Mouse (Mus musculus) thymus, adult 2 months (tissue): Measurements from ENCODE around the gene Actl11. TPM values are rescaled to one million over a fixed set of nuclear protein-coding genes. Genes with fewer than 3 reads are reported as not detected.

Experiments
- DNase-seq: peaks from one replicate; pipeline ENCODE4 v3.0.0; 2021
- H3K27ac ChIP-seq: fragments of 200-500 bp; 2 replicates; pipeline ENCODE4 v1.5.1; 2012; ENCODE audit warnings: low read length, control low read depth; ENCODE audit not compliant: control insufficient read depth, insufficient read depth
- H3K27me3 ChIP-seq: fragments of 200-500 bp; 2 replicates; pipeline ENCODE4 v1.6.1; 2012; ENCODE audit warnings: mild to moderate bottlenecking, low read length, moderate library complexity, mixed read lengths; ENCODE audit not compliant: control insufficient read depth, insufficient read depth
- H3K36me3 ChIP-seq: fragments of 200-500 bp; 2 replicates; pipeline ENCODE4 v1.6.1; 2012; ENCODE audit warnings: mild to moderate bottlenecking, low read length, moderate library complexity; ENCODE audit not compliant: control insufficient read depth, insufficient read depth
- H3K4me1 ChIP-seq: fragments of 200-500 bp; replicated peaks from 2 replicates; pipeline ENCODE4 v1.6.1; 2012; ENCODE audit warnings: low read length; ENCODE audit not compliant: control insufficient read depth, insufficient read depth
- H3K4me3 ChIP-seq: fragments of 200-500 bp; 2 replicates; pipeline ENCODE4 v1.5.1; 2012; ENCODE audit warnings: mild to moderate bottlenecking, low read length, control low read depth, moderate library complexity; ENCODE audit not compliant: control insufficient read depth, insufficient read depth
- CTCF ChIP-seq: fragments of 200-500 bp; IDR thresholded peaks from 2 replicates; pipeline ENCODE4 v1.5.1; 2012; ENCODE audit warnings: mild to moderate bottlenecking, control low read depth, low read length, moderate library complexity, borderline replicate concordance; ENCODE audit not compliant: control insufficient read depth, poor library complexity, insufficient read depth; ENCODE audit errors: extremely low read depth
- POLR2A ChIP-seq: fragments of 200-500 bp; IDR thresholded peaks from 2 replicates; pipeline ENCODE4 v1.6.1; 2012; ENCODE audit warnings: mild to moderate bottlenecking, low read length, control low read depth, moderate library complexity; ENCODE audit not compliant: control insufficient read depth, poor library complexity, insufficient read depth; ENCODE audit errors: extremely low read depth
- WGBS: fragments of 180-500 bp; shearing (Covaris S2); methylation state at CpG from one replicate; pipeline ENCODE4 v1.1.7; 2018; 5-methylcytosine and 5-hydroxymethylcytosine counted together
- polyA plus RNA-seq: library from polyadenylated mRNA; depleted of rRNA; stranded (reverse); fragments of >200 nt; gene quantifications from 2 replicates; pipeline ENCODE4 v1.2.3, GENCODE M21; 2012

The Actl11 gene
- polyA plus RNA-seq, 1 experiment, result 0.11 TPM

DNA sequence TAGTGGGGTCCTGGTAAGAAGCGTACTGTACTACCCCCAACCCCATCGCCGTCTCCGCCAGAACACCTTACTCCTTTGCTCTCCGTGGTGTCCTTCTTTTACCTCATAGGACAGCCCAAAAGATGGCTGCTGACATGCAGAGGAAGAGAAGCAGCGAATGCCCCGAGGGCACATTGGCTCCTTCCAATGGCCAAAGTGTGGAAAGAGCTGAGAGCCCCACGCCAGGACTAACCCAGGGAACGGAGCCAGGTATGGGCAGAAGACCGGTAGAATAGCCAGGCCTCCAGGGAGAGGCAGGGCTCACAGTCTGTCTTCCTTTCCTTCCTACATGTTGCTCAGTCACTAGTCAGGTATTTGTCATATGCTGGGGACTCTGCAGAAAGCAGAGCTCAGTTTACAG lies 29.7 kb upstream of the Actl11 start:
- DNase-seq, result no peak
- Histone ChIP-seq H3K4me1 (no peaks in the 10 kb centered on the region), H3K4me3 (no peak overlapping the region), H3K36me3 (peaks cover 10% of the 10 kb centered on the region), H3K27ac (no peak overlapping the region), H3K27me3 (no peaks in the 10 kb centered on the region)
- 95% methylated on average over 10 of the region's 10 CpGs for WGBS
- TF ChIP-seq CTCF (no peak), POLR2A (no peak)

DNA sequence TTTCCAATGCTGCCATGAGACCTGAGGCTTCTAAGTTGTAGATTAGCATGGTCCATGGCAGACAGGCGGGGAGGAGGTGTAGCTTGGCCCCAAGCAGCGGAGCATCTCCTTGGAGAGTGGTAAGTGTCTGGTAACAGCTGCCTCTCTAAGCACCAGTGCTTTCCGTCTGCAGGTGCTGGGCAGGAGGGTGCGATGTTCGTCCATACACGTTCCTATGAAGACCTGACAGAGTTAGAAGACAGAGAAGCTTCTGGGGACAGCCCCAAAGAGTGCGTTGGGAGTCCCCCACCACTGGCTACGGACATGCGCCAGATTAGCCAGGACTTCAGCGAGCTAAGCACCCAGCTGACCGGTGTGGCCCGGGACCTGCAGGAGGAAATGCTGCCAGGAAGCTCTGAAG lies 28.4 kb upstream of the Actl11 start:
- no peak for TF ChIP-seq CTCF
- TF ChIP-seq POLR2A, result no peak
- H3K36me3 ChIP-seq, result peaks cover 10% of the 10 kb centered on the region
- WGBS, result 92% methylated on average over 12 of the region's 12 CpGs
- no peak overlapping the region for H3K27ac ChIP-seq
- no peaks in the 10 kb centered on the region for H3K27me3 ChIP-seq
- no peak overlapping the region for H3K4me3 ChIP-seq
- H3K4me1 ChIP-seq, result no peaks in the 10 kb centered on the region
- no peak for DNase-seq

DNA sequence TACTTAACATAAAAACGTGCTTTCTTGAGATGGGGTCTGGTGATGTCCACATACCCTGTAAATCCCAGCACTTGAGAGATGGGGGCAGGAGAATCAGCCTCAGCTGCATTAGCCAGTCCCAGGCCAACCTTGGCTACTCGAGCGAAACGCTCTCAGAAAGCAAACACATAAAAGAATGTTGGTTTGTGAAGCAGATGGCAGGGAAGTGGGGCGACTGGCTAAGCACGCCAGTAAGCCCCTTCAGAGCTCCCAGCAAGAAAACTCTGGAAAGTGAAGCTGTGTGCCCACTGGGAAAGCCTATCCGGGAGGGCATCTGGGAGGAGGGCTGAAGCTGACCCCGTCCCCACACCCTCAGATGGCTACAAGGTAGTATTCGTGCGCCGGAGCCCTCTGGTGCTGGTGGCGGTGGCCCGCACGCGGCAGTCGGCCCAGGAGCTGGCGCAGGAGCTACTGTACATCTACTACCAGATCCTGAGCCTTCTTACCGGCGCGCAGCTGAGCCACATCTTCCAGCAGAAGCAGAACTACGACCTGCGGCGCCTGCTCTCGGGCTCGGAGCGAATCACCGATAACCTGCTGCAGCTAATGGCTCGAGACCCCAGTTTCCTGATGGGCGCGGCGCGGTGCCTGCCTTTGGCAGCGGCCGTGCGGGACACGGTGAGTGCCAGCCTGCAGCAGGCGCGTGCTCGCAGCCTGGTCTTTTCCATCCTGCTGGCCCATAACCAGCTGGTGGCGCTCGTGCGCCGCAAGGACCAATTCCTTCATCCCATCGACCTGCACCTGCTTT lies 27.2 kb upstream of the Actl11 start:
- 70% methylated on average over 44 of the region's 44 CpGs for WGBS
- no peak overlapping the region for H3K4me3 ChIP-seq
- no peaks in the 10 kb centered on the region for H3K4me1 ChIP-seq
- no peak for TF ChIP-seq POLR2A
- TF ChIP-seq CTCF, result no peak
- peaks cover 10% of the 10 kb centered on the region for H3K36me3 ChIP-seq
- H3K27ac ChIP-seq, result no peak overlapping the region
- H3K27me3 ChIP-seq, result no peaks in the 10 kb centered on the region
- peak; percentile 45 for DNase-seq

DNA sequence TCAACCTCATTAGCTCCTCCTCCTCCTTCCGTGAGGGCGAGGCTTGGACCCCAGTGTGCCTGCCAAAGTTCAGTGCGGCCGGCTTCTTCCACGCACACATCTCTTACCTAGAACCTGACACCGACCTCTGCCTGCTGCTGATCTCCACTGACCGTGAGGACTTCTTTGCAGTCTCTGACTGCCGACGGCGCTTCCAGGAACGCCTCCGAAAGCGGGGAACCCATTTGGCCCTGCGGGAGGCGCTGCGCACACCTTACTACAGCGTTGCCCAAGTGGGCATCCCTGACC lies 26.7 kb upstream of the Actl11 start:
- DNase-seq, result no peak
- H3K36me3 ChIP-seq, result peaks cover 8% of the 10 kb centered on the region
- 83% methylated on average over 17 of the region's 17 CpGs for WGBS
- TF ChIP-seq CTCF, result no peak
- no peak for TF ChIP-seq POLR2A
- H3K27me3 ChIP-seq, result no peaks in the 10 kb centered on the region
- no peak overlapping the region for H3K4me3 ChIP-seq
- peaks cover 3% of the 10 kb centered on the region for H3K4me1 ChIP-seq
- no peak overlapping the region for H3K27ac ChIP-seq

DNA sequence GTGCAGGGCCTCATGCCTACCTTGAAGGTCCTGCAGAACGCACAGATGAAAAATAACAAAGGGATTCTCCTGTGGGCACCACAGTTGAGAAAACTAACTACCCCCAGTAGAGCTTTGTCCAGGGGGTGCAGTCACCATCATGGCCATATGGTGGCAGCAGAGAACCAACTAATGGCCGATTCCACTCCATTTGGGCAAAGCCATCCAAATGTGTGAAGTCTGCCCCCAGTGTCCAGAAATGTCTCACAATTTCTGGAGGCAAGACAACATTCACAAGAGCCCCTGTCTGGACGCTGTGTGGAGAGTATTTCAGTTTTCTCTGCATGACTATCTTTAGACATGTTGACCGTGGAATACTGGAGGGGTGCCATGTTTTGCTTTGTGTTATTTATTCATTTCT lies 23.5 kb upstream of the Actl11 start:
- TF ChIP-seq CTCF, result no peak
- no peak for TF ChIP-seq POLR2A
- 4% methylated on average over 4 of the region's 4 CpGs for WGBS
- peaks cover 10% of the 10 kb centered on the region for H3K4me1 ChIP-seq
- peak; percentile 88 for DNase-seq
- H3K27ac ChIP-seq, result no peak overlapping the region
- no peaks in the 10 kb centered on the region for H3K27me3 ChIP-seq
- peaks cover 7% of the 10 kb centered on the region; the same call in 1 of the 2 replicates for H3K36me3 ChIP-seq
- no peak overlapping the region for H3K4me3 ChIP-seq

DNA sequence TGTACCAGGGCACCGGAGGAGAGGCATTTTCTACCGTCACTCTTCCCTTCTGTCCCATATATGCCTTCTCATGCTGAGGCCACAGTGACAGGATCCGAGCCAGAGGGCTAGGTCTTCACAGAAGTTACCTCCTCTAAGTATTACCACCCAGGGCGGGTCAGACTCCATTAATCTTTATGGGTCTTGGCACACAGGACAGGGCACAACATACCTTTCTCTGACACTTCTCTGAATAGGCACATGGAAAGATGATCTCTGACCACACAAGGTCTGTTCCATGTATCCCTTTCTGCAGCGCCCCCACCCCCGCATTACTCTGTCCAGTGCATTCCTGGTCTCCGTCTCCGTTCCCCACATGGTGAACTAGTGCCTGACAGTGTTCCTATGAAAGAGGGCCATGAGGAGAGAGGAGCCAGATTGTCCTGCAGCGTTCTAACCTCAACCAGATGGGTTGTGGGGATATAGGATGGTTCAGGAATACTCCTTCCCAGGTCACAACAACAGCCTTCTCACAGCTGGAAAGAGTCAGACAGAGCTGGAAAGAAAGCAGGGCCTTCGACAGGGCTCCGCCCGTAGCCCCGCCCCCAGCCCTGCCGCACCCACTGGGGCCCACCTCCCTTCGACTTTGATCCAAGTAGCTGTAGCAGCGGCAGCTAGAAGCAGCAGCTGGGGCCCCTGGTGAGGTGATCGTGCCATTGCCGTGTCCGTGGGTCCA lies 21.9 kb upstream of the Actl11 start, which contains the start of gene Mst1r:
Gene Mst1r, plus strand, starts transcription at position 622 of the 715 bp plus-strand sequence.
- H3K27ac ChIP-seq, result no peak within 1 kb of the TSS
- TF ChIP-seq CTCF (no peak; the same call in 1 of the 2 replicates), POLR2A (no peak)
- H3K4me3 ChIP-seq, result peak within 1 kb of the TSS; percentile 3; the same call in 1 of the 2 replicates
- 42% methylated on average over 19 of the region's 19 CpGs for WGBS
- 0 out of 2 replicates have a peak, but pooled peaks cover 3% of the 10 kb centered on the region for H3K36me3 ChIP-seq
- no peaks in the 10 kb centered on the region for H3K27me3 ChIP-seq
- peaks cover 10% of the 10 kb centered on the region for H3K4me1 ChIP-seq
- peak; percentile 77 for DNase-seq
